ENCODE assay signal across 20 mouse cellular contexts in genomic region chr15:13289064-13289463, GRCm38 (mm10).
DNase-seq lines count a peak whose midpoint lies in the region; TF ChIP-seq lines count a peak whose summit lies in the region.
"Had no signal": no experiment of that assay in that cellular context is flagged by ENCODE, and none has a peak within 500 bp of the region (broad histone marks: within the 10 kb centered on the region; RNA-seq: fewer than 3 reads in every experiment).

No protein-coding gene starts in this region.

- peak overlapping the region; percentile 48; the same call in 1 of the 2 replicates for H3K4me3 ChIP-seq in left cerebral cortex, adult 2 months
- H3K4me3 ChIP-seq: embryonic facial prominence, embryonic 13.5 days; embryonic facial prominence, embryonic 15.5 days; erythroblast, embryonic 14.5 days; forebrain, embryonic 10.5 days; forebrain, embryonic 12.5 days had no signal

- TF ChIP-seq POLR2A in brain, embryonic 14.5 days (IDR thresholded peaks at IDR 0.05; ENCODE audit: borderline replicate concordance, extremely low read depth, insufficient read depth, insufficient read length, poor library complexity, severe bottlenecking): no peak

- peak overlapping the region; percentile 50; the same call in 1 of the 2 replicates for H3K27ac ChIP-seq in left cerebral cortex, adult 2 months
- H3K27ac ChIP-seq: embryonic facial prominence, embryonic 13.5 days; embryonic facial prominence, embryonic 15.5 days; forebrain, embryonic 12.5 days had no signal

- no peak for TF ChIP-seq CTCF in left cerebral cortex, adult 2 months (IDR thresholded peaks at IDR 0.05)
- TF ChIP-seq CTCF in brain, embryonic 14.5 days (IDR thresholded peaks at IDR 0.05; ENCODE audit: borderline replicate concordance, extremely low read depth, insufficient read depth, insufficient read length): no peak

- DNase-seq in left cerebral cortex, adult 2 months (ENCODE audit: extremely low spot score in 1 of 2, low spot score in 2 of 2): no peak
- DNase-seq in left cerebral cortex, adult 11 months (ENCODE audit: low spot score): no peak
- peak; percentile 65 for DNase-seq in brain, adult 2 months (ENCODE audit: low read depth, low spot score)
- peak; percentile 56 for DNase-seq in brain, embryonic 14.5 days (ENCODE audit: low read depth)
- no peak for DNase-seq in lung, postnatal 4 days
- DNase-seq: adrenal gland, adult 2 months; adrenal gland, postnatal 10 days; adrenal gland, postnatal 25 days; cerebellum, adult 11 months; cerebellum, adult 18-20 months; cerebellum, adult 8-10 months; cerebellum, adult 9-11 months; cerebellum, postnatal 14 days; cerebellum, postnatal 36 days; embryo, embryonic 11 days had no signal

- intact Hi-C loops in left cerebral cortex, adult 2 months (cut with DNase I): loop anchor here (10.0 kb wide), 1 partner anchor 404 kb away; no protein-coding TSS in a partner anchor

Comparison
In these comparisons a context has a peak if more than half of its experiments do, and no peak if none do; other contexts are left out.
1. DNase-seq: peak in brain, adult 2 months (single experiment) and brain, embryonic 14.5 days (single experiment); none in left cerebral cortex, adult 2 months (0 of 2), left cerebral cortex, adult 11 months (single experiment) and lung, postnatal 4 days (0 of 2).